ENCODE assay signal across 21 mouse cellular contexts in genomic region chr16:96555412-96555811, GRCm38 (mm10).
A peak's percentile ranks its signal among the peaks of the same experiment; 100 is the strongest.
DNase-seq lines count a peak whose midpoint lies in the region.
"Had no signal": no experiment of that assay in that cellular context is flagged by ENCODE, and none has a peak within 500 bp of the region (broad histone marks: within the 10 kb centered on the region; RNA-seq: fewer than 3 reads in every experiment).

No protein-coding gene starts in this region.

- no peaks in the 10 kb centered on the region for H3K27me3 ChIP-seq in heart, embryonic 10.5 days (ENCODE audit: insufficient read depth, poor library complexity, severe bottlenecking)
- H3K27me3 ChIP-seq: forebrain, embryonic 13.5 days; heart, embryonic 13.5 days had no signal

- intact Hi-C loops in left cerebral cortex, postnatal 4 days (cut with DNase I): no loop called here

- DNase-seq in heart, adult 11 months: peak; percentile 14
- no peak for DNase-seq in heart, embryonic 10.5 days (ENCODE audit: low spot score)
- DNase-seq in left cerebral cortex, adult 9 months (ENCODE audit: low spot score in 2 of 2): peak; percentile 26 to 50
- DNase-seq in left cerebral cortex, postnatal 4 days: no peak
- DNase-seq in brain, adult 2 months (ENCODE audit: low read depth, low spot score): peak; percentile 77
- peak; percentile 78 for DNase-seq in telencephalon, adult 2 months (ENCODE audit: low read depth, low spot score)
- DNase-seq: adrenal gland, adult 2 months; adrenal gland, postnatal 14 days; cerebellum, adult 11-12 months; cerebellum, adult 8-10 months; cerebellum, postnatal 14 days; gastrocnemius, adult 2 months; gastrocnemius, postnatal 14 days; heart, adult 18-20 months; heart, postnatal 14 days; heart, postnatal 4 days had no signal

- no peak overlapping the region for H3K27ac ChIP-seq in heart, embryonic 10.5 days
- H3K27ac ChIP-seq: forebrain, embryonic 10.5 days; forebrain, embryonic 13.5 days; gastrocnemius, adult 2 months; heart, embryonic 13.5 days; hindbrain, embryonic 14.5 days; hindbrain, postnatal 0 days had no signal

- WGBS in heart, embryonic 10.5 days: 70% methylated on average over 4 of the region's 4 CpGs

- H3K36me3 ChIP-seq in heart, embryonic 10.5 days: no peaks in the 10 kb centered on the region
- H3K36me3 ChIP-seq: forebrain, embryonic 10.5 days; heart, embryonic 13.5 days had no signal

- peaks cover 5% of the 10 kb centered on the region; the same call in 1 of the 2 replicates for H3K4me1 ChIP-seq in heart, embryonic 10.5 days
- H3K4me1 ChIP-seq: forebrain, embryonic 10.5 days; forebrain, embryonic 13.5 days had no signal

- no peak overlapping the region for H3K4me3 ChIP-seq in heart, embryonic 10.5 days
- H3K4me3 ChIP-seq: forebrain, embryonic 10.5 days; forebrain, embryonic 13.5 days; gastrocnemius, adult 2 months; heart, embryonic 13.5 days had no signal

- H3K9me3 ChIP-seq in heart, embryonic 10.5 days: no peaks in the 10 kb centered on the region
- H3K9me3 ChIP-seq: forebrain, embryonic 10.5 days; forebrain, embryonic 13.5 days; heart, embryonic 13.5 days had no signal

Comparison
In these comparisons a context has a peak if more than half of its experiments do, and no peak if none do; other contexts are left out.
1. DNase-seq: peak in heart, adult 11 months (single experiment), left cerebral cortex, adult 9 months (2 of 2), brain, adult 2 months (single experiment) and telencephalon, adult 2 months (single experiment); none in heart, embryonic 10.5 days (single experiment) and left cerebral cortex, postnatal 4 days (single experiment).